Mouse (Mus musculus): ENCODE measurements around the gene Saysd1. TPM values are rescaled to one million over a fixed set of nuclear protein-coding genes. Genes with fewer than 3 reads are reported as not detected.
"Not testable (repeated sequence)": the region's sequence is repeated elsewhere in the genome, so short reads cannot be mapped to it uniquely, and the experiment has no call there.

Gene Saysd1
- total RNA-seq, 2 experiments from 2014 or later = 2.9 to 3.2 TPM

GRCm38 (mm10) chr14:20041836-20042235, 96.5 kb downstream of the Saysd1 start:
- intact Hi-C loops (cut with DNase I) = no loop called here

DNA sequence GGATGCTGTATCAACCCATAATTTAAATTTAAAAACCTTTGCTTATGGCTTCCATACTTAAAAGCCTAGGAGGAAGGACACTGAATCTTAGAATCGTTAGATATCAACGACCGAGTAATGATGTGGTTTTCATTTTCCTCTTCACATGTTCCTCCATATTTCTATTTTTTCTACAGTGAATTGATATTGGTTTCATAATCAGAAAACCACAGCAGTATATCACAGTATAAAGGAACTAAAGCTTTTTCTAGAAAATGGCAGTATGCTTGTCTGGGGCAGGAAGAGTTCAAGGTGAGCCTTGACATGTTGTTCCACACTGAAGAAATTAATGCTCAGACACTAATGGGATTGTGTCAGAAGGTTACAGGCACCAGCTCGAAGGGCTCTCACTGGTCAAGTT, 97.4 kb downstream of the Saysd1 start:
- intact Hi-C loops (cut with DNase I) = no loop called here
- DNase-seq = no peak
- TF ChIP-seq CTCF (IDR thresholded peaks at IDR 0.05) = no peak
- no peak overlapping the region for H3K27ac ChIP-seq
- no peak overlapping the region for H3K4me3 ChIP-seq

More at GRCm38 (mm10) chr14:20041836-20042235, 96.5 kb downstream of the Saysd1 start:
- no peak for DNase-seq
- no peak overlapping the region for H3K4me3 ChIP-seq
- no peak overlapping the region for H3K27ac ChIP-seq
- TF ChIP-seq CTCF (IDR thresholded peaks at IDR 0.05) = no peak

GRCm38 (mm10) chr14:20039795-20040194, 98.5 kb downstream of the Saysd1 start:
- TF ChIP-seq CTCF (IDR thresholded peaks at IDR 0.05) = no peak
- H3K4me3 ChIP-seq = no peak overlapping the region
- no peak for DNase-seq
- H3K27ac ChIP-seq = no peak overlapping the region
- intact Hi-C loops (cut with DNase I) = no loop called here

- intact Hi-C loops (cut with DNase I) = no loop called here
- no peak for DNase-seq
- H3K27ac ChIP-seq = no peak overlapping the region
- H3K4me3 ChIP-seq = no peak overlapping the region
- no peak for TF ChIP-seq CTCF (IDR thresholded peaks at IDR 0.05)
Measured at GRCm38 (mm10) chr14:20032738-20033116, 105.6 kb downstream of the Saysd1 start.

DNA sequence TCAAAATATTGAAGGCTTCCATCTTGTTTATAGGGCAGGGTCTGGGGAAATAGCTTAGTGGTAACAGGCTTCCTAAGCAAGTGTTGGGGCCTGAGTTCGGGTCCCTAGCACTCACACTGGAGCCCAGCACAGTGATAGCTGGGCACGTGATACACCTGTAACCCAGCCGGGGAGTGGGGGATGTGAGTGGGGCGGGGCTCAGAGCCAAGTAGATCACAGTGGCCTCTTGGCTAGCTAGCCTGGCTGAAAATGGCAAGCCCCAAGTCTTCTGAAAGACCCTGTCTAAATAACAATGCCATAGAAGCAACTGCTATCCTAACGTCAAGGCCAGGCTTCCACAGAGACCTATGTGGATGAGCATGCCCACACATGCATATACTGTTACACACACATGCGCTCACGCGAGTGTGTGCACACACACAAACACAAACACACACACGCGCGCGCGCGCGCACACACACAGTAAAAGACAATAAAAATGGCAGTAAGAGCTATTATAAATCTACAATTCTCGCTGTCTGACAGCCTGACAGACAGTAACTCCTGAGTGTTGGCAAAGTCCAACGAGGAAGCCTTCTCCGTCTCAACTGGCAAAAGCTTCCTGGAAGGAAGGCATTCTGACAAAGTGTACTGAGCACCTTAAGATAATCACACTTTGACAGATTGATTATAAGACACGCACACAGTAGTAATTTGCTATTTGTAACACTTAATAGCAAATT, 106.2 kb downstream of the Saysd1 start:
- DNase-seq = no peak
- Histone ChIP-seq H3K27ac (no peak overlapping the region), H3K4me3 (no peak overlapping the region)
- TF ChIP-seq CTCF (IDR thresholded peaks at IDR 0.05) = no peak
- intact Hi-C loops (cut with DNase I) = no loop called here

DNA sequence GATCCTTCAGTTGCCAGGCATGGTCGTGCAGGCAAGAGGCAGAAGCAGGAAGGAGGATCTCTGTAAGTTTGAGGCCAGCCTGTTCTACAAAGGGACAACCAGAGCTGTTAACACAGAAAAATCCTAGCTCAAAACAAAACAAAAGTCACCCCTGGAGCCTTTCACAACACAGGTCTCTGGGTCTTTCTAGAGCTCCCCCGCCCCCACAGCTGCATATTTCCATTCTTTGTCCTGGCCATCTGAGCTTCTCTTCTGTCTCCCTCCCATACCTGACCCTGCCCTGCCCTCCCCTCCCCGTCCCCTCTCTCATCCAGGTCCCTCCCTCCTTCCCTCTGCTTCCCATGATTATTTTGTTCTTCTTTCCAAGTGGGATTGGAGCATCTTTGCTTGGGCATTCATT, 108.7 kb downstream of the Saysd1 start:
- H3K4me3 ChIP-seq = no peak overlapping the region
- TF ChIP-seq CTCF (IDR thresholded peaks at IDR 0.05) = no peak
- intact Hi-C loops (cut with DNase I) = no loop called here
- DNase-seq = no peak
- H3K27ac ChIP-seq = no peak overlapping the region

DNA sequence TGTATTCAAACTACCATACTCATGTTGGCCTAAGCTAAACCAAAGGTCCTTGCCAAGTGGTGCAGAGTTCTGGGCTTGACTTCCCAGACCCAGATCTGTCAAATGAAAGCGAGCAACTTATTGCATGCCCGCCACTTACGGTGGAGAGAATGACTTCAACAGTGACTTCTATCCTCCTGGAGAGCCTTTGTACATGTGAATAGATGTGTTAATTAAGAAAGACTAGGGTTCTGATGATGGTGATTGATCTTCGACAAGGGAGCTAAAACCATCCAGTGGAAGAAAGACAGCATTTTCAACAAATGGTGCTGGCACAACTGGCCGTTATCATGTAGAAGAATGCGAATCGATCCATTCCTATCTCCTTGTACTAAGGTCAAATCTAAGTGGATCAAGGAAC, 110.9 kb downstream of the Saysd1 start:
- intact Hi-C loops (cut with DNase I); H3K27ac ChIP-seq; DNase-seq; H3K4me3 ChIP-seq: not testable (repeated sequence)

Other genes with a start within 250 kb of the Saysd1 start
- gene Gng2, start 160.9 kb downstream of the Saysd1 start, total RNA-seq (2021) = 1 to 10 TPM; 3.1 to 4.0 TPM
- gene Kcnk5, start 43.3 kb upstream of the Saysd1 start, total RNA-seq (2021) = under 1 TPM; 0.48 to 0.73 TPM
- not detected for gene Kcnk16, start 130.7 kb upstream of the Saysd1 start, total RNA-seq (2021)
- gene Nudt13, start 156.2 kb upstream of the Saysd1 start, total RNA-seq (2021) = 10 to 100 TPM; 26.9 to 32.3 TPM
- 10 to 100 TPM; 32.7 to 38.9 TPM for gene Ecd, start 209.6 kb upstream of the Saysd1 start, total RNA-seq (2021)
- gene Fam149b, start 209.6 kb upstream of the Saysd1 start, total RNA-seq (2021) = 10 to 100 TPM; 18.2 to 22.7 TPM

Data from gastrocnemius, adult 2 months (tissue).